Mouse (Mus musculus) embryonic fibroblast, embryonic 13.5 days (primary cell): Measurements from ENCODE around the gene Fam102a. TPM values are rescaled to one million over a fixed set of nuclear protein-coding genes. Genes with fewer than 3 reads are reported as not detected.

Experiments used
- H3K27ac ChIP-seq: 2 replicates; pipeline ENCODE4 v1.5.1; 2012; ENCODE audit warnings: low read length, control low read depth, inconsistent platforms; ENCODE audit not compliant: insufficient read depth
- H3K4me1 ChIP-seq: 2 replicates; pipeline ENCODE4 v1.6.1; 2011; ENCODE audit warnings: low read length; ENCODE audit not compliant: control insufficient read depth, insufficient read depth
- H3K4me3 ChIP-seq: 2 replicates; pipeline ENCODE4 v1.5.1; 2011; ENCODE audit warnings: mild to moderate bottlenecking, control low read depth, low read length; ENCODE audit not compliant: insufficient read depth
- CTCF ChIP-seq: IDR thresholded peaks from 2 replicates; pipeline ENCODE4 v1.5.1; 2011; ENCODE audit warnings: mild to moderate bottlenecking, control low read depth, low read length, moderate library complexity, borderline replicate concordance; ENCODE audit not compliant: insufficient read depth
- POLR2A ChIP-seq: IDR thresholded peaks from 2 replicates; pipeline ENCODE4 v1.6.1; 2011; ENCODE audit warnings: low read depth, mild to moderate bottlenecking, control low read depth, low read length, moderate library complexity
- polyA plus RNA-seq: library from polyadenylated mRNA; stranded (reverse); fragments of >200 nt; gene quantifications from 2 replicates; pipeline ENCODE4 v1.2.4, GENCODE M21; 2011; ENCODE audit warnings: low read depth; ENCODE audit not compliant: missing spikeins, insufficient read length

Gene Fam102a
- polyA plus RNA-seq, 1 experiment = 8.9 TPM

DNA sequence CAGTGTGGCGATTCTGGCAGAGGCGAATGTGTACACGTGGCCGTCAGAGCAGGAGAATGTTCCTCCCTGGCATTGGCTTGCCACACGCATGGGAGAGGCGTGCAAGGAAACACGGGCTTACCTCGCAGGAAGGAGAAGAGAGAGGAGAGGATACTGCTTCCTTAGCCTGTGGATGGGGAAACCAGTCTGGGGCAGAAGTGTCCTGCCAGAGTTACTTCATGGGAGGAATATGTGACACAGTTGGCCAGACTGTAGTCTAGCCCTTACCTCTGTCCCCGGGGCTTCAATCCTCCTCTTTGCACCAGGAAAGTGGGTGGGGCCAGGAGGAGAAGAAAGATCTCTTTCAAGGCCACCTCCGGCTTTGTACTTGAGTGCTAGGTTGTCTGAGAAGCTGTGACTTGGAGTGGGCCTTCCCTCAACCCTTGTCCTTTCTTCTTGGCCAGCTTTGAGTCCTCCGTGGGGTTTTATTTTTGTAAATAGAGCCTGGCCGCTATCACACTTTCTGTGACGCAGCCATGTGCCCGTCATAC lies 4.4 kb downstream of the Fam102a start:
- TF ChIP-seq CTCF = no peak
- TF ChIP-seq POLR2A = no peak
- Histone ChIP-seq H3K4me3 (no peak overlapping the region), H3K27ac (no peak overlapping the region), H3K4me1 (no peaks in the 10 kb centered on the region)

DNA sequence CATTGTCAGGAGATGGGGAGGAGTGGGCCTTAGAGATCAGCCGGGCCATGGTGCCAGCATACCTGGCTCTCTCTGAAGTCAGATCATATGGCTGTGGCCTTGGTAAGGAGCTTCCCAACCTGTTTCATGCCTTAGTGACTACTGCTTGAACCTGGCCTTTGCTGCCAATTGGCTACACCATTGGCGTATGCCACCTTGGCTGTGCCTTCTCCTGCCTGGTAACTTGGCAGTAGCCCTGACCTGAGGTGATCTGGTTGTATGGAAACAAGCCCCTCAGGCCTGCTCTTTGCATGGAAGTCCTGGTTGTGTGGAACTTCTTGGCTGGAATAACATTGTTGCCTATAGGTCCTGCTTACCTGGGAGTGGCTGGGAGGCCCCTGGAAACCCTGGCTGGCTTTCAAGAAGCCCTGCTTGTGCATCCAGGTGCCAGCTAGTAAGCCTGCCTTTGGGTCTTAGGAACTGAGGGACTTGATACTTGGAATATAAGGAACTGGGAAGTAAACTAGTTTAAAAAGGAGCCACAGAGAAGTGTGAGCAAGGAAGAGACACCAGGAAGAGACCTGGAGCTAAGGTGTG lies 6.3 kb downstream of the Fam102a start:
- H3K4me1 ChIP-seq = no peaks in the 10 kb centered on the region
- H3K27ac ChIP-seq = no peak overlapping the region
- TF ChIP-seq CTCF = no peak
- no peak for TF ChIP-seq POLR2A
- no peak overlapping the region for H3K4me3 ChIP-seq

DNA sequence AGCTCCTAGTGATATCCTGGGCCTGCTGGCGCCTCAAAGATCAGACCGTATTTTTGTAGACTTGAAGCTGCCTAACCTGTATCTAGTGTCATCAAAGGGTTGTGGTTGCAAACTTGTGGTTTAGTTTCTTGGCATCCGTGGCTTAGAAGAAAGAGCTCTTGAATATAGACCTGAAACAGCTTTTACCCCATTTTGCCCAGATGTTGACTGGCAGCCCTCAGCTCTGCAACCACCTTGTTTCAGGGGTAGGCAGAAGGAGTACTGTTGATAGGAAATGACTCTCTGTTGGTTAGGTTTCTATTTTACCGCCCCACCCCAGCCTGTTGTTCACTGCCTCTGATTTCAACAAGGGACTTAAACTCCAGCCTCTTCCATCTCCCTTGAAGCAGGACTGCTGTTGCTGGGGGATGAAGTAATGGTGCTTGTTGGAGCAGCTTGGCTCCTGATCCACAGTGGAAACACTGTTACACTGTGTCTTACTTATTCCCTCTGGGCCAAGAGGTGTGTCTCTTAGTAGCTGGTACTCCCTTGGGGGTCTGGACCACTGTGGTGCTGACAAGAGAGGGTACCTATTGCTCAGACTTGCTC lies 6.9 kb downstream of the Fam102a start:
- Histone ChIP-seq H3K4me3 (no peak overlapping the region), H3K4me1 (no peaks in the 10 kb centered on the region), H3K27ac (no peak overlapping the region)
- TF ChIP-seq CTCF = no peak

DNA sequence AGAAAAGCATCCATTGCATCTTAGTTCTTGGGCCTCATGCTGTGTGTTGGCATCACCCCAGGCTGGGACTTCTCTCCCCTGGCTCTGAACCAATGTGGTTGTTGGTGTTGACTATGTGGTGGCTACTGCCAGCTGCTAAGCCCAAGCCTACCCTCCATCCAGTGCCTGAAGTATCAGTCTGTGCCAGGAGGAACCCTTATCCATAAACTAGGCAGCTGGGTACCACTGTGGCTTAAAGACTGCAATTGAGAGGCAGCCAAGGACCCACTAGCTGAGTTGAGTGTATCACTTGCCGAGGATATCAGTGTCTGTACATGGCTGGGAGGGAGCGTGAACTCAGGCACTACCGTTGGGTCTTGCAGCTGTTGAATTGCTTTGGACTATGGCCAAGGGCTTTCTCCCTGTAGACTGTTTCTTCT lies 7.9 kb downstream of the Fam102a start:
- no peak overlapping the region for H3K27ac ChIP-seq
- H3K4me1 ChIP-seq = peaks cover 7% of the 10 kb centered on the region
- H3K4me3 ChIP-seq = no peak overlapping the region
- TF ChIP-seq CTCF = no peak
- TF ChIP-seq POLR2A = no peak

DNA sequence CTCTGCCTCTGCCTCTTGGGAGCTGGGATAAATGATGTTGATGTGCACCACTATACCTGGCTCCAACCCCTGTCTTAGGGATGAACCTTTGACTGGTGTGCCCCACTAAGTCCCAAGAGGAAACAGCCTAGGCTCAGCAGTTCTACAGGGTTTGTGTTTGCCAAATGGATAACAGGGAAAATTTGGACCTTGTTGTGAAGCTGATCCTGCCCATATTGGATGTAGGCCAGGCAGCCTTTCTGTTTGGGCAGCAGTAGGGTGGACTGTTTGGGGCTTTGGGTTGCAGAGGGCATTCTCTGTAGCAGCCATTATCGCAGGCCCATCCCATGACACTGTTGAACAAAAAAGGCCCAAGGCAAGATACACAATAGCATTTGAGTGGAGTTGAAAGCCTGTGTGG lies 11.8 kb downstream of the Fam102a start:
- no peak overlapping the region for H3K27ac ChIP-seq
- TF ChIP-seq CTCF (no peak), POLR2A (no peak)
- H3K4me1 ChIP-seq = peaks cover 15% of the 10 kb centered on the region
- H3K4me3 ChIP-seq = no peak overlapping the region

DNA sequence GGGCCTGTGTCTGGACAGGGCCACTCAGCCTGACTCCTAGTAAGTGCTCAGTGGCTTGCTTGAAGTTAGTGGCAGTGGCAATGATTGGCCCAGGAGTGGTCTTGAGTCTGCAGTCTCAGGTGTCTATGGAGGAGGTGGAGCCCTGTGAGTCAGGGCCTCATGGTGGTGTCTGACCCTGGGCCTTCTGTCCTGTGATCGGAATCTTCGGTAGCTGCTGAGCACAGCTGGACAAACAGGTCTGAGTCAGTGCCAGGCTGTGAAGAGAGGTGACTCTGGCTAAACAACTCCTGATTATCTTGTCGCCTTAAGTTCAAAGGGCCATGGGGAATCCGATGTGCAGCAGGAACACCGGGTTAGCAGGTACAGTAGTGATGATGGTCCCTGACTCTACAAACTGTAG lies 12.2 kb downstream of the Fam102a start:
- peaks cover 15% of the 10 kb centered on the region for H3K4me1 ChIP-seq
- TF ChIP-seq CTCF = no peak
- TF ChIP-seq POLR2A = no peak
- no peak overlapping the region for H3K27ac ChIP-seq
- no peak overlapping the region for H3K4me3 ChIP-seq

DNA sequence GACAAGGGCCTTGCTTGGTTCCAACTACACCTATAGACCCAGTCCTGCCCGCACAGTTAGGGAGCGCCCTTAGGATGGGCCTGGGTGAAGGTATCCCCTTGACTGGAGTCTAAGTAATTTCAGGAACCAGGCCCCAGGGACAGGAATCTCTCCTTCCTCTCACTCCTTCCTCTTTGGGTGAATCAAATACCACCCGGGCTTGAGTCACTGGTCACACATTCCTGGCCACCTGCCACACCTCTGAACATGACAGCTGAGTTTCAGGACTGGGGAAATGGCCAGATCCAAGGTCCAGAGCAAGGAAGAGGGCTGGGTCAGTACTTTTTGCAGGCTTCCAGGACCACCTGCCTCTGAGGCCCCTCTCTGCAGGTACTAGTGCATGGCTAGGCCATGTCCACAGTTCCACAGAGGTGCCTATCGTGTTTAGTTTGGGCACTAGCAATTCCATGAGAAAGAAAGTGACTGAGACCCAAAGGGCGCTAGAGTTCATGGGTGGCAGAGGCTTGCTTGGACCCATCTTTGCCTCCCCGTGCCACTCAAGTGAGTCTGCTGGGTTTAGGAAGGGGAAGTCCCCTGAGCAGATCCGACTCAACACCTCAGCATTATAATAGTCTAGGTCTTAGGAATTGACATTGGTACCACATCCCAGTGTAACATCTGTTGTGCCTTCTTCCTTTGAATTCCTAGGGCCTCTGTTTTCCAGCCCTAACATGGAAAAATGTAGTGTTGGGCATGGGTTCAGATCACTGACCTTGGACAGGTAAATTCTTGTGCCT lies 13.0 kb downstream of the Fam102a start:
- Histone ChIP-seq H3K4me1 (peaks cover 15% of the 10 kb centered on the region), H3K27ac (no peak overlapping the region), H3K4me3 (no peak overlapping the region)
- TF ChIP-seq CTCF = no peak
- TF ChIP-seq POLR2A = no peak

DNA sequence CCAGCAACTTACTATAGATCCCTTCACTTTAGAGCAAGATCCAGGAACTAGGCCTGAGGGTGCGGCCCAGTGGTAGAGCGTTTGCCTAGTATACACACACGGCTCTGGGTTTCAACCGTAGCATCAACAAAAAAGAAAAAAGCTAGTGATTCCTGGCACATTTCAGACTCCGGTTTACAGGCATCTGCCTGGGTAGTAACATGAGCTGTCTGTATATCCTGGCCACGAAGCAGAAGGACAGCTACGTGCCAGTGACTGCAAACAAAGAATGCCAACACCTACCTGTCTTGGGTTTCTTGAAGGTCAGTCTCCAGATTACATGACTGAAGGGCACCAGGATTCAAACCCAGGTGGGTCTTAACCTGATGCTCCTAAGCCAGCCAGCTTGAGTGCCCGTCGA lies 14.0 kb downstream of the Fam102a start:
- peak overlapping the region; percentile 10; the same call in 1 of the 2 replicates for H3K27ac ChIP-seq
- no peak overlapping the region for H3K4me3 ChIP-seq
- no peak for TF ChIP-seq CTCF
- no peak for TF ChIP-seq POLR2A
- peaks cover 15% of the 10 kb centered on the region for H3K4me1 ChIP-seq

DNA sequence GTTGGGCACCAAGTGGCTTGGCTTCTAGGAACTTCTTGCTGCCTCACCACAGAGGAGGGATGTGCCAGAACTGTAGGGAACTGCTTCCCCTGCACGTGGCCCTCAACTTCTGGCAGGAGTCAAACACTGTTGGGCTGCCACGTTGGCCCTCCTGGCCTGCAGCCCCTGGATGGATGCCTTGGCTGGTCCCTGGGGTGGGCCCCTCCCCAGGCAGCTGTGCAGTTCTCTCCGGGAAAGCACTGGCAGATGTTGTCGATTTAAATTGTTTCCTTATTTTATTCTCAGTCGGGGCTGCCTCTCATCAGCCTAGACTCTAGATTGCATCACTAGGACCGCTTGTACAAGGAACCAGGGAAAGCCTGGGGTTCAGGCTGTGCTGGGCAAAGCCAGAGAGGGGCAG lies 14.6 kb downstream of the Fam102a start:
- Histone ChIP-seq H3K4me1 (peaks cover 15% of the 10 kb centered on the region), H3K4me3 (no peak overlapping the region), H3K27ac (peak overlapping the region; percentile 15; the same call in 1 of the 2 replicates)
- TF ChIP-seq POLR2A (no peak), CTCF (no peak)

DNA sequence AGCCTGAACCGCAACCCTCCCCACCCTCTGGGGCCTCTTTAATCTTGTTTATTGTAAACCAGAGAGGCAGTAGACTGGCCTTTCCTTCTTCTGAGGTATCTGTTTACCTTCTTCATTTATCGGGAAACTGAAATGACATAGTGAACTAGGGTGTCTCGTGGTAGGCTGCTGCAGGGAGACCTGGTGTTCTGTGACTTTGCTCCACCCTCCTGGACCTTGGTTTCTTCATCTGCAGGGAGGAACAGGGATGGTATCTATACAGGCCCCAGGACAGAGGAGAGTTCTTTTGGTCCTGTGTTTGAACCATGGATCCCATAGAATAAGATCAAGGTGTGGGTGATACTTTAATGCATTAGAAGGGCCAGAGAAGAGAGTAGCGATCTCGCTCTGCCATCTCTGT lies 16.1 kb downstream of the Fam102a start:
- TF ChIP-seq POLR2A (no peak), CTCF (no peak)
- H3K4me1 ChIP-seq = peaks cover 15% of the 10 kb centered on the region
- H3K4me3 ChIP-seq = no peak overlapping the region
- no peak overlapping the region for H3K27ac ChIP-seq
